Mouse (Mus musculus) thymus, adult 2 months (tissue): ENCODE measurements around the gene Lrrc17. TPM values are rescaled to one million over a fixed set of nuclear protein-coding genes. Genes with fewer than 3 reads are reported as not detected.

Source experiments
- DNase-seq: peaks from one replicate; pipeline ENCODE4 v3.0.0; 2021
- H3K27ac ChIP-seq: fragments of 200-500 bp; 2 replicates; pipeline ENCODE4 v1.5.1; 2012; ENCODE audit warnings: low read length, control low read depth; ENCODE audit not compliant: control insufficient read depth, insufficient read depth
- H3K27me3 ChIP-seq: fragments of 200-500 bp; 2 replicates; pipeline ENCODE4 v1.6.1; 2012; ENCODE audit warnings: mild to moderate bottlenecking, low read length, moderate library complexity, mixed read lengths; ENCODE audit not compliant: control insufficient read depth, insufficient read depth
- H3K36me3 ChIP-seq: fragments of 200-500 bp; 2 replicates; pipeline ENCODE4 v1.6.1; 2012; ENCODE audit warnings: mild to moderate bottlenecking, low read length, moderate library complexity; ENCODE audit not compliant: control insufficient read depth, insufficient read depth
- H3K4me1 ChIP-seq: fragments of 200-500 bp; replicated peaks from 2 replicates; pipeline ENCODE4 v1.6.1; 2012; ENCODE audit warnings: low read length; ENCODE audit not compliant: control insufficient read depth, insufficient read depth
- H3K4me3 ChIP-seq: fragments of 200-500 bp; 2 replicates; pipeline ENCODE4 v1.5.1; 2012; ENCODE audit warnings: mild to moderate bottlenecking, low read length, control low read depth, moderate library complexity; ENCODE audit not compliant: control insufficient read depth, insufficient read depth
- CTCF ChIP-seq: fragments of 200-500 bp; IDR thresholded peaks from 2 replicates; pipeline ENCODE4 v1.5.1; 2012; ENCODE audit warnings: mild to moderate bottlenecking, control low read depth, low read length, moderate library complexity, borderline replicate concordance; ENCODE audit not compliant: control insufficient read depth, poor library complexity, insufficient read depth; ENCODE audit errors: extremely low read depth
- POLR2A ChIP-seq: fragments of 200-500 bp; IDR thresholded peaks from 2 replicates; pipeline ENCODE4 v1.6.1; 2012; ENCODE audit warnings: mild to moderate bottlenecking, low read length, control low read depth, moderate library complexity; ENCODE audit not compliant: control insufficient read depth, poor library complexity, insufficient read depth; ENCODE audit errors: extremely low read depth
- WGBS: fragments of 180-500 bp; shearing (Covaris S2); methylation state at CpG from one replicate; pipeline ENCODE4 v1.1.7; 2018; 5-methylcytosine and 5-hydroxymethylcytosine counted together
- polyA plus RNA-seq: library from polyadenylated mRNA; depleted of rRNA; stranded (reverse); fragments of >200 nt; gene quantifications from 2 replicates; pipeline ENCODE4 v1.2.3, GENCODE M21; 2012

Lrrc17 gene
- polyA plus RNA-seq, 1 experiment, result 2.0 TPM

GRCm38 (mm10) chr5:21500133-21500532 is 43.2 kb upstream of the Lrrc17 start:
- 92% methylated on average over 10 of the region's 10 CpGs for WGBS
- Histone ChIP-seq H3K4me1 (no peaks in the 10 kb centered on the region), H3K36me3 (no peaks in the 10 kb centered on the region), H3K4me3 (no peak overlapping the region), H3K27ac (no peak overlapping the region), H3K27me3 (no peaks in the 10 kb centered on the region)
- DNase-seq, result no peak
- no peak for TF ChIP-seq POLR2A
- no peak for TF ChIP-seq CTCF

DNA sequence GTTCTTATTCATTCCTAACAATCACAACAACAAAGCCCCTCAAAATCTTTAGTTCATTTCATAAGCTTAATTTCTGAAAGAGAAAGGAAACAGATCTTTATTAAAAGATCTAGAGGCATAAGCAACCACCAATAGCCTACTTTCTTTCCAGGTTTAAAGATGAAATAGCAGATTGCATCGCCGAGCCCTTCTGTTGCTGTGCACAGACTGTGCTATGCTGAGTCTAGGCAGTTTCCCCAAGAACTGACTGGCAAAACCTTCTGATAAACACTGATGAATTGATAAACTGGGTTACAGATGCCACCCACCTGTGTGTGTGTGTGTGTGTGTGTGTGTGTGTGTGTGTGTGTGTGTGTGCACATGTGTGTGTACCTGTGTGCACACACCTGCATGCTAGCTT is 42.4 kb upstream of the Lrrc17 start:
- H3K36me3 ChIP-seq, result no peaks in the 10 kb centered on the region
- WGBS, result 88% methylated on average over 2 of the region's 2 CpGs
- H3K27me3 ChIP-seq, result no peaks in the 10 kb centered on the region
- no peaks in the 10 kb centered on the region for H3K4me1 ChIP-seq
- H3K27ac ChIP-seq, result no peak overlapping the region
- TF ChIP-seq POLR2A (no peak), CTCF (no peak)
- no peak overlapping the region for H3K4me3 ChIP-seq
- no peak for DNase-seq

- Histone ChIP-seq H3K27ac (no peak overlapping the region), H3K36me3 (no peaks in the 10 kb centered on the region), H3K4me1 (no peaks in the 10 kb centered on the region), H3K4me3 (no peak overlapping the region), H3K27me3 (no peaks in the 10 kb centered on the region)
- WGBS, result 95% methylated on average over 13 of the region's 13 CpGs
- TF ChIP-seq CTCF (no peak), POLR2A (no peak)
- DNase-seq, result no peak
These were observed 40.3 kb upstream of the Lrrc17 start for GRCm38 (mm10) chr5:21502936-21503610.

- Histone ChIP-seq H3K4me3 (no peak overlapping the region), H3K27me3 (no peaks in the 10 kb centered on the region), H3K27ac (no peak overlapping the region), H3K4me1 (no peaks in the 10 kb centered on the region), H3K36me3 (no peaks in the 10 kb centered on the region)
- DNase-seq, result no peak
- 89% methylated on average over 8 of the region's 8 CpGs for WGBS
- TF ChIP-seq CTCF, result no peak
- TF ChIP-seq POLR2A, result no peak
These were observed 38.2 kb upstream of the Lrrc17 start for GRCm38 (mm10) chr5:21505159-21505558.

DNA sequence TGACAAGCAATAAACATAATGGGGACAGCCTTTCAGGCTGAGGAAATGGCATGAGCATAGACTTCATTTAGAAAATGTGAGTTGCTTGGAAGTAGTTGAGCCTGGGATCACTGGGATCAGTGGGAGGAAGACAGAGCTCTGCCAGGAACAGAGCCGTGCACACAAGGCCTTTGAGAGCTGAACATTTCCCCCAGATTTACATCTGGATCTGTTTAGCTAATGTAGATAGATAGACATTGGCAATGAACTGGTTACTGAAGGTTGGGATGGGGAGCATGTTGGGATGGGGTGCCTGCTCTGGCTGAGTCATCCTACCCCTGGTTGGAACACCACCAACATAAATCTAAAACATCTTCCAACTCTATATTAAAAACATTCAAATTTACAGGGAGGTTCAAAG is 36.5 kb upstream of the Lrrc17 start:
- Histone ChIP-seq H3K27ac (no peak overlapping the region), H3K4me1 (no peaks in the 10 kb centered on the region), H3K4me3 (no peak overlapping the region), H3K27me3 (no peaks in the 10 kb centered on the region), H3K36me3 (no peaks in the 10 kb centered on the region)
- 97% methylated on average over 1 of the region's 1 CpGs for WGBS
- DNase-seq, result no peak
- TF ChIP-seq CTCF, result no peak
- TF ChIP-seq POLR2A, result no peak

DNA sequence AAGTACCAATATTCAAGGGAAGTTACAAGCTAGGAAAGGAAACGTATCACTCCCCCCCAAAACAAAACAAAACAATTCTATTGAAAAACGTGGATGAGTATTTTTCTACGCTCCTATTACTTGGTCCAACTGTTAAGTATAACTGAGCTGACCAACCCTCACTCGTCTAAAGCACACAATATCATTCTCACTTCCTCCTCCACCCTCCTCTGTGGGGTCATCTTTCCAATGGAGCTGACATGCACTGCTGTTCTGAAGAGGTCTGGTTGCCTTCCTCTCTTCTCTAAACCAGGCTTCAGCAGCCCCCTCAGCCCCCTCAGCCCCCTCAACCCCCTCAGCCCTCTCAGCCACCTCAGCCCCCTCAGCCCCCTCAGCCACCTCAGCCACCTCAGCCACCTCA is 33.6 kb upstream of the Lrrc17 start:
- H3K4me3 ChIP-seq, result no peak overlapping the region
- no peak overlapping the region for H3K27ac ChIP-seq
- H3K4me1 ChIP-seq, result no peaks in the 10 kb centered on the region
- TF ChIP-seq POLR2A (no peak), CTCF (no peak)
- no peaks in the 10 kb centered on the region for H3K27me3 ChIP-seq
- no peak for DNase-seq
- 71% methylated on average over 4 of the region's 4 CpGs for WGBS
- H3K36me3 ChIP-seq, result no peaks in the 10 kb centered on the region

DNA sequence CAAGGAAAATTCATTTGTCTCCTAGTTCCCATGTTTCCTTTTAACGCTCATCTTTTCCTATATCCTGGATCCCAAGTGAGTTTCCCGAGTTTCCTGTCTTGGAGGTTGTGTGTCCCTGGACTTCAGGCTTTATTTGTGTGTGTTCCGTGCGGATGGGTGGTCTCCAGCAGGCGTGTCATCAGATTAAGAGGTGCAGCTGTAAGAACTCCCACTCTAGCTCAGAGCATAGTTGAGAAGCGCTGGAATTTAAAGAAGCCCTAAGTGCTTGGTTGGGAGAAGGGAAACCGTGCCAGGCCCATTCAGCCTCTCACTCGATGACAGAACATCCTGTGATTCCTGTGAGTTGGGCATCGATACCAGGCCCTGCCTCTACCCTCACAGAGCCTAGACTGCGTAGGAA is 30.0 kb upstream of the Lrrc17 start:
- H3K27ac ChIP-seq, result no peak overlapping the region
- no peak overlapping the region for H3K4me3 ChIP-seq
- no peaks in the 10 kb centered on the region for H3K4me1 ChIP-seq
- H3K36me3 ChIP-seq, result no peaks in the 10 kb centered on the region
- TF ChIP-seq CTCF (no peak), POLR2A (no peak)
- H3K27me3 ChIP-seq, result no peaks in the 10 kb centered on the region
- 94% methylated on average over 10 of the region's 10 CpGs for WGBS
- DNase-seq, result no peak
